ENCODE assay signal across 12 mouse cellular contexts in genomic region chr10:62218789-62219172, GRCm38 (mm10). TPM values are rescaled to one million over a fixed set of nuclear protein-coding genes. Genes with fewer than 3 reads are reported as not detected.
DNase-seq lines count a peak whose midpoint lies in the region; ATAC-seq and TF ChIP-seq lines count a peak whose summit lies in the region.
"Had no signal": no experiment of that assay in that cellular context is flagged by ENCODE, and none has a peak within 500 bp of the region (broad histone marks: within the 10 kb centered on the region; RNA-seq: fewer than 3 reads in every experiment).

No protein-coding gene starts in this region.

- no peak for TF ChIP-seq POLR2A in heart, adult 2 months (IDR thresholded peaks at IDR 0.05; ENCODE audit: insufficient read depth, low read depth, low read length)

- WGBS in heart, adult 2 months: 46% methylated on average over 7 of the region's 7 CpGs
- 73% methylated on average over 7 of the region's 7 CpGs for WGBS in heart, embryonic 11.5 days (ENCODE audit: insufficient replicate concordance)
- WGBS in kidney, embryonic 15.5 days: 57% methylated on average over 7 of the region's 7 CpGs
- 40% methylated on average over 7 of the region's 7 CpGs for WGBS in lung, postnatal 0 days
- 84% methylated on average over 7 of the region's 7 CpGs for WGBS in midbrain, embryonic 10.5 days
- 80% methylated on average over 7 of the region's 7 CpGs for WGBS in midbrain, embryonic 14.5 days

- peak in 1 of 2 experiments; percentile 34 for DNase-seq in heart, adult 2 months
- DNase-seq in G1E (ENCODE audit: low spot score): no peak
- peak; percentile 63 for DNase-seq in lung, postnatal 0 days (ENCODE audit: low spot score)
- DNase-seq in midbrain, embryonic 10.5 days (ENCODE audit: low spot score): no peak
- DNase-seq in midbrain, embryonic 14.5 days: no peak
- DNase-seq: thymus, postnatal 4 days had no signal

- no peaks in the 10 kb centered on the region for H3K79me2 ChIP-seq in heart, adult 2 months (replicated peaks; ENCODE audit: control insufficient read depth, insufficient read depth, low read length)

- H3K9me3 ChIP-seq in heart, embryonic 11.5 days (replicated peaks; ENCODE audit: control insufficient read depth, low read length): no peaks in the 10 kb centered on the region
- H3K9me3 ChIP-seq in G1E (replicated peaks): no peaks in the 10 kb centered on the region
- H3K9me3 ChIP-seq in kidney, embryonic 15.5 days (replicated peaks): no peaks in the 10 kb centered on the region
- H3K9me3 ChIP-seq in lung, postnatal 0 days (ENCODE audit: low read length): no peaks in the 10 kb centered on the region
- H3K9me3 ChIP-seq in midbrain, embryonic 10.5 days (replicated peaks): no peaks in the 10 kb centered on the region
- H3K9me3 ChIP-seq in midbrain, embryonic 14.5 days (ENCODE audit: control insufficient read depth, low read length): no peaks in the 10 kb centered on the region
- H3K9me3 ChIP-seq: hindbrain, embryonic 13.5 days; limb, embryonic 12.5 days had no signal

- no peak for TF ChIP-seq EP300 in heart, adult 2 months (IDR thresholded peaks at IDR 0.05; ENCODE audit: insufficient read depth, low read depth, low read length)
- TF ChIP-seq EP300 in lung, postnatal 0 days (IDR thresholded peaks at IDR 0.05): 0 out of 2 replicates have a peak, but pooled peaks have one; percentile 19

- no peak overlapping the region for H3K4me2 ChIP-seq in heart, embryonic 11.5 days
- no peak overlapping the region for H3K4me2 ChIP-seq in kidney, embryonic 15.5 days
- H3K4me2 ChIP-seq in lung, postnatal 0 days (replicated peaks; ENCODE audit: low read depth, low read length): no peak overlapping the region
- H3K4me2 ChIP-seq in midbrain, embryonic 14.5 days (ENCODE audit: low read length): no peak overlapping the region
- H3K4me2 ChIP-seq: hindbrain, embryonic 13.5 days; limb, embryonic 12.5 days had no signal

- H3K4me3 ChIP-seq in heart, adult 2 months: no peak overlapping the region
- H3K4me3 ChIP-seq in heart, embryonic 11.5 days (ENCODE audit: low read depth, low read length): no peak overlapping the region
- peak overlapping the region; percentile 65; the same call in 1 of the 2 replicates for H3K4me3 ChIP-seq in G1E (ENCODE audit: low read depth, low read length)
- H3K4me3 ChIP-seq in kidney, embryonic 15.5 days (replicated peaks): no peak overlapping the region
- H3K4me3 ChIP-seq in lung, postnatal 0 days (ENCODE audit: low read depth, low read length): no peak overlapping the region
- no peak overlapping the region for H3K4me3 ChIP-seq in midbrain, embryonic 10.5 days
- no peak overlapping the region for H3K4me3 ChIP-seq in midbrain, embryonic 14.5 days (replicated peaks; ENCODE audit: low read depth, low read length)
- H3K4me3 ChIP-seq: hindbrain, embryonic 13.5 days; limb, embryonic 12.5 days had no signal

- intact Hi-C loops in heart, adult 2 months (cut with DNase I): no loop called here

- no peaks in the 10 kb centered on the region; the same call in 1 of the 2 replicates for H3K36me3 ChIP-seq in heart, adult 2 months (ENCODE audit: control insufficient read depth, insufficient read depth, low read length)
- no peaks in the 10 kb centered on the region; the same call in 1 of the 2 replicates for H3K36me3 ChIP-seq in heart, embryonic 11.5 days (ENCODE audit: control insufficient read depth, insufficient read depth, low read length)
- no peaks in the 10 kb centered on the region for H3K36me3 ChIP-seq in G1E (replicated peaks)
- no peaks in the 10 kb centered on the region for H3K36me3 ChIP-seq in kidney, embryonic 15.5 days
- no peaks in the 10 kb centered on the region for H3K36me3 ChIP-seq in lung, postnatal 0 days (ENCODE audit: insufficient read depth, low read length)
- no peaks in the 10 kb centered on the region for H3K36me3 ChIP-seq in midbrain, embryonic 10.5 days
- no peaks in the 10 kb centered on the region for H3K36me3 ChIP-seq in midbrain, embryonic 14.5 days (ENCODE audit: control insufficient read depth, insufficient read depth, low read length)
- H3K36me3 ChIP-seq: hindbrain, embryonic 13.5 days; limb, embryonic 12.5 days had no signal

- no peak for ATAC-seq in heart, embryonic 11.5 days (replicated peaks; ENCODE audit: insufficient number of reproducible peaks, low FRiP score, low TSS enrichment)
- ATAC-seq in G1E (ENCODE audit: extremely low read depth, insufficient number of reproducible peaks, low FRiP score, poor library complexity, severe bottlenecking): no peak
- ATAC-seq in kidney, embryonic 15.5 days (replicated peaks; ENCODE audit: low FRiP score): no peak; the same call in 1 of the 2 replicates
- ATAC-seq in lung, postnatal 0 days: no peak
- ATAC-seq in megakaryocyte-erythroid progenitor cell, adult 5-6 weeks (replicated peaks; ENCODE audit: low FRiP score, low TSS enrichment, poor library complexity, severe bottlenecking): no peak
- ATAC-seq in midbrain, embryonic 14.5 days (ENCODE audit: low FRiP score, low TSS enrichment): no peak

- peaks cover 17% of the 10 kb centered on the region for H3K4me1 ChIP-seq in heart, adult 2 months (ENCODE audit: control insufficient read depth, insufficient read depth, low read length)
- H3K4me1 ChIP-seq in heart, embryonic 11.5 days (ENCODE audit: control insufficient read depth, insufficient read depth, low read length): peaks cover 8% of the 10 kb centered on the region; the same call in 1 of the 2 replicates
- H3K4me1 ChIP-seq in G1E (ENCODE audit: insufficient read depth, low read depth, low read length): peaks cover 69% of the 10 kb centered on the region
- H3K4me1 ChIP-seq in kidney, embryonic 15.5 days: peaks cover 55% of the 10 kb centered on the region
- peaks cover 9% of the 10 kb centered on the region for H3K4me1 ChIP-seq in lung, postnatal 0 days (ENCODE audit: insufficient read depth, low read depth, low read length)
- H3K4me1 ChIP-seq in midbrain, embryonic 10.5 days: peaks cover 15% of the 10 kb centered on the region
- no peaks in the 10 kb centered on the region for H3K4me1 ChIP-seq in midbrain, embryonic 14.5 days (ENCODE audit: control insufficient read depth, insufficient read depth, low read length)
- H3K4me1 ChIP-seq: limb, embryonic 12.5 days had no signal

- H3K9ac ChIP-seq in heart, adult 2 months (ENCODE audit: low read depth, low read length): no peak overlapping the region
- no peak overlapping the region for H3K9ac ChIP-seq in heart, embryonic 11.5 days (ENCODE audit: low read depth, low read length)
- no peak overlapping the region for H3K9ac ChIP-seq in kidney, embryonic 15.5 days
- no peak overlapping the region for H3K9ac ChIP-seq in lung, postnatal 0 days (replicated peaks; ENCODE audit: low read depth)
- H3K9ac ChIP-seq in midbrain, embryonic 14.5 days (replicated peaks; ENCODE audit: low read length): no peak overlapping the region
- H3K9ac ChIP-seq: hindbrain, embryonic 13.5 days; limb, embryonic 12.5 days had no signal

- H3K27ac ChIP-seq in heart, adult 2 months: peak overlapping the region; percentile 84
- no peak overlapping the region for H3K27ac ChIP-seq in heart, embryonic 11.5 days (ENCODE audit: low read depth, low read length)
- H3K27ac ChIP-seq in kidney, embryonic 15.5 days: peak overlapping the region; percentile 81
- peak overlapping the region; percentile 58 for H3K27ac ChIP-seq in lung, postnatal 0 days (ENCODE audit: low read length)
- H3K27ac ChIP-seq in midbrain, embryonic 10.5 days (replicated peaks): no peak overlapping the region
- H3K27ac ChIP-seq in midbrain, embryonic 14.5 days (replicated peaks; ENCODE audit: low read depth, low read length): no peak overlapping the region
- H3K27ac ChIP-seq: limb, embryonic 12.5 days had no signal

- no peak for TF ChIP-seq CTCF in heart, adult 2 months (IDR thresholded peaks at IDR 0.05)
- TF ChIP-seq CTCF in G1E (IDR thresholded peaks at IDR 0.05; ENCODE audit: low read depth, low read length): no peak
- TF ChIP-seq CTCF in lung, postnatal 0 days (IDR thresholded peaks at IDR 0.05): no peak

- H3K27me3 ChIP-seq in heart, adult 2 months (ENCODE audit: control insufficient read depth, insufficient read depth, low read length): no peaks in the 10 kb centered on the region
- no peaks in the 10 kb centered on the region for H3K27me3 ChIP-seq in heart, embryonic 11.5 days (ENCODE audit: control insufficient read depth, insufficient read depth, low read length)
- no peaks in the 10 kb centered on the region for H3K27me3 ChIP-seq in G1E (ENCODE audit: insufficient read depth, low read length)
- H3K27me3 ChIP-seq in kidney, embryonic 15.5 days: no peaks in the 10 kb centered on the region
- no peaks in the 10 kb centered on the region for H3K27me3 ChIP-seq in lung, postnatal 0 days (replicated peaks; ENCODE audit: insufficient read depth, low read length)
- no peaks in the 10 kb centered on the region for H3K27me3 ChIP-seq in midbrain, embryonic 10.5 days (ENCODE audit: low read depth, poor library complexity, severe bottlenecking)
- no peaks in the 10 kb centered on the region for H3K27me3 ChIP-seq in midbrain, embryonic 14.5 days (ENCODE audit: control insufficient read depth, insufficient read depth, low read length)
- H3K27me3 ChIP-seq: hindbrain, embryonic 13.5 days; limb, embryonic 12.5 days had no signal

RNA-seq across cellular contexts. Expression of gene Tspan15, which starts 12.3 kb away (rescaled TPM):
- total RNA-seq in heart, adult 2 months (2021): 1 to 10 TPM; 6.1 to 8.1 TPM
- 17.7 and 19.1 TPM in 2 replicates for polyA plus RNA-seq in heart, adult 2 months (2012; rRNA removed)
- 2.8 and 5.0 TPM in 2 replicates for polyA plus RNA-seq in heart, embryonic 11.5 days (2014; fragmentation: Nextera tagmentation; extraction: Ambion mirVana)
- total RNA-seq in G1E (2014; fragmentation: Nextera tagmentation) (8.2 and 10.2 TPM in 2 replicates), G1E (2017) (1.9 TPM in 2 replicates)
- 1.5 and 1.7 TPM in 2 replicates for polyA plus RNA-seq in G1E (2012)
- polyA plus RNA-seq in kidney, embryonic 15.5 days (2015; fragmentation: Nextera tagmentation; extraction: Ambion mirVana): 52.5 and 53.5 TPM in 2 replicates
- polyA plus RNA-seq in lung, postnatal 0 days (2015; fragmentation: Nextera tagmentation; extraction: Ambion mirVana): 106 and 119 TPM in 2 replicates
- total RNA-seq in megakaryocyte-erythroid progenitor cell, adult 5-6 weeks (2014; fragmentation: Nextera tagmentation): 1.9 and 10.3 TPM in 2 replicates
- 1.5 and 1.7 TPM in 2 replicates for total RNA-seq in megakaryocyte-erythroid progenitor cell, adult 5-6 weeks (2017)
- polyA plus RNA-seq in midbrain, embryonic 10.5 days (2016; fragmentation: Nextera tagmentation; extraction: Ambion mirVana): 16.1 and 18.9 TPM in 2 replicates
- 12.7 and 13.4 TPM in 2 replicates for polyA plus RNA-seq in midbrain, embryonic 14.5 days (2014; fragmentation: Nextera tagmentation; extraction: Ambion mirVana)

RNA-seq across cellular contexts. Expression of gene Tacr2, which starts 33.5 kb away (rescaled TPM):
- not detected for total RNA-seq in heart, adult 2 months (2021)
- polyA plus RNA-seq in heart, adult 2 months (2012; rRNA removed): not detected in 2 replicates
- polyA plus RNA-seq in heart, embryonic 11.5 days (2014; fragmentation: Nextera tagmentation; extraction: Ambion mirVana): not detected in 2 replicates
- total RNA-seq in G1E (2014; fragmentation: Nextera tagmentation) (0.45 TPM in 1 of 2 replicates, not detected in the other), G1E (2017) (0.06 TPM in 1 of 2 replicates, not detected in the other)
- polyA plus RNA-seq in G1E (2012): 0.03 TPM in 1 of 2 replicates, not detected in the other
- 0.06 TPM in 1 of 2 replicates, not detected in the other for polyA plus RNA-seq in kidney, embryonic 15.5 days (2015; fragmentation: Nextera tagmentation; extraction: Ambion mirVana)
- polyA plus RNA-seq in lung, postnatal 0 days (2015; fragmentation: Nextera tagmentation; extraction: Ambion mirVana): 0.32 and 0.40 TPM in 2 replicates
- total RNA-seq in megakaryocyte-erythroid progenitor cell, adult 5-6 weeks (2014; fragmentation: Nextera tagmentation): not detected in 2 replicates
- not detected in 2 replicates for total RNA-seq in megakaryocyte-erythroid progenitor cell, adult 5-6 weeks (2017)
- polyA plus RNA-seq in midbrain, embryonic 10.5 days (2016; fragmentation: Nextera tagmentation; extraction: Ambion mirVana): not detected in 2 replicates
- polyA plus RNA-seq in midbrain, embryonic 14.5 days (2014; fragmentation: Nextera tagmentation; extraction: Ambion mirVana): not detected in 2 replicates
- total RNA-seq: monocyte, adult 5-6 weeks had no signal
- polyA plus RNA-seq: hindbrain, embryonic 13.5 days; limb, embryonic 12.5 days had no signal

Comparison
In these comparisons a context has a peak if more than half of its experiments do, and no peak if none do; other contexts are left out.
1. H3K27ac ChIP-seq: peak in heart, adult 2 months (single experiment), kidney, embryonic 15.5 days (single experiment) and lung, postnatal 0 days (single experiment); none in heart, embryonic 11.5 days (single experiment), midbrain, embryonic 10.5 days (single experiment) and midbrain, embryonic 14.5 days (single experiment).